Mouse (Mus musculus): ENCODE results near the gene Spns1.

- no peak for TF ChIP-seq CTCF (IDR thresholded peaks at IDR 0.05; ENCODE audit: low read depth)
- no peak for TF ChIP-seq EP300 (optimal IDR thresholded peaks at IDR 0.05)
These were observed 46.6 kb downstream of the Spns1 start for GRCm38 (mm10) chr7:126330693-126331092.

Measured in stomach, postnatal 0 days (tissue).